Mouse (Mus musculus) gonadal fat pad, adult 2 months (tissue): ENCODE data around the gene Sec31a. TPM values are rescaled to one million over a fixed set of nuclear protein-coding genes. Genes with fewer than 3 reads are reported as not detected.

Experiments used
- DNase-seq: peaks from one replicate; pipeline ENCODE4 v3.0.0-alpha.2; 2012; ENCODE audit warnings: low read depth
- polyA plus RNA-seq: library from polyadenylated mRNA; depleted of rRNA; stranded (reverse); fragments of >200 nt; gene quantifications from 2 replicates; pipeline ENCODE4 v1.2.3, GENCODE M21; 2012; rRNA removed

Gene Sec31a
- polyA plus RNA-seq, 1 experiment = 342 TPM

- DNase-seq = no peak
Measured at GRCm38 (mm10) chr5:100349287-100350215, 66.5 kb downstream of the Sec31a start.

- no peak for DNase-seq
Measured at GRCm38 (mm10) chr5:100345118-100345517, 70.9 kb downstream of the Sec31a start.

- DNase-seq = no peak
Measured at GRCm38 (mm10) chr5:100343087-100343486, 72.9 kb downstream of the Sec31a start.

DNA sequence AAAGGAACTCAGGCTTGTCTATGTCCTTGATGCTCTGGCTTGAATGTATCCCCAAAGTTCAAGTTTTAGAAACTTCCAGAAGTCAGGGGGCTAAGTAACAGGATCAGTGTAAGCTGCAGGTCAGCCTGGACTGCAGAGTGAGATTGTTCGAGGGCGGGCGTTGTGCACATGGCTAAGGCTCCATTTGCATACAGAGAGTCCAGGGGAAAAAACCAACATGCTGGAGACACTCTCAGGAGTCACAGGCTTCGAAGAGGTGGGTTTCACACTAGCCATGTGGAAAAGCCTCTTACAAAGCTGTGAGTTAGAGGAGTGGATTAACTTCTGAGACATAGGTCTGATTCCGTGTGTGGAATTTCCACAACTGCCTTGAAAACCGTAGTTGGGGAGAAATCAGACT, 73.6 kb downstream of the Sec31a start:
- no peak for DNase-seq

GRCm38 (mm10) chr5:100341042-100341441, 75.0 kb downstream of the Sec31a start:
- no peak for DNase-seq

- DNase-seq = no peak
Measured at GRCm38 (mm10) chr5:100337852-100338251, 78.2 kb downstream of the Sec31a start.

DNA sequence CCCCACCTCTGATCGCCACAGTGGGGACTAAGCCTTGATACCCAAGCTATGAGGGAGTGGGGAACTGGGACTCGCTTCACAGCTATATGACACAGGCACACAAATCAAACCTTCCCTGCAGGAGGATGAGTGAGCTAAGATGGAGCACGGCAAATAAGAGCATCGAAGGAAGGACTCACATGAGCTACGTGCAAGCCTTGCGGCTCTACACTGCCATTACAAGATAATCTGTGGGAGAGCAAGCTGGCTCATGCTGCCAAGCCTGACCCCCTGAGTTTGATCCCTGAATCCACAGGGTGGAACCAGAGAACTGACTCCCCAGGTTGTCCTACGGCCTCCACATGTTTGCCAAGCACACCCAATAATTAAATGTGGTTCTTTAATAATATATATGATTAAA, 79.2 kb downstream of the Sec31a start:
- no peak for DNase-seq

GRCm38 (mm10) chr5:100335581-100336080, 80.4 kb downstream of the Sec31a start:
- DNase-seq = no peak

DNA sequence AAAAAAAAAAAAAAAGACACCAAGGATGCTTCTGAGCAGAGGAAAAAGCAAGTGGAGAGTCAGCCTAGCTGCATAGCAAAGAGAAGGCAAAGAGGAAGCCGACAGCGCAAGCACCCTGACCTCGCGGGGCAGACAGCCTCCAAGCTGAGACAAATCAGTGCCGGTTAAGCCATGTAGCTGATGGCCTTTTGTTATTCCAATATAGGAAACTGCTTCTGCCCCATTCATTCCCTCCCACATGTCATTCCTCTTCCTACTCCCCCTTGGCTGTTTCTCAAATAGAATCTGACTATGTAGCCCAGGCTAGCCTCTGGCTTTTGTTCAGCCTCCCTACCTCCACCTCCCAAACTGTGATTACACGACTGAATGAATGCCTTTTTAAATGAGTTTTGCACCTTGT, 81.3 kb downstream of the Sec31a start:
- DNase-seq = no peak

GRCm38 (mm10) chr5:100333607-100334380, 82.2 kb downstream of the Sec31a start:
- DNase-seq = no peak

GRCm38 (mm10) chr5:100332300-100333004, 83.6 kb downstream of the Sec31a start:
- DNase-seq = no peak

DNA sequence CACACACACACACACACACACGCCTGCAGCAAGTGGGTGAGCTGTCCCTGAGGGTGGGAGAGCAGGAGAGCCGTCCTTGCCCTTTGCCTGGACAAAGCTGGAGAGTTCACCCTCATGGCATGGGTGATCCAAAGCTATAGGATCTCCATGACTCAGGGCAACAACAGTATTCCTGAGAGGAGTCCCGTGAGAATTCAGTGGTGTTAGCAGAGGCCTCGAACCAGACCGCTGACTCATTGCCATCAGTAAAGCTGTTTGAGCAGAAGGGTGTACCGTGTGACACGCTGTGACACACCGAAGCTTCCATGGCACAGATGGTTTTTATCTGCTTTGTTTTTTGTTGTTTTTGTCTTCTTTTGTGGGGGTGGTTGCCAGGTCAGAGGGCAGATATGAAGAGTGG, 84.4 kb downstream of the Sec31a start:
- no peak for DNase-seq

GRCm38 (mm10) chr5:100322081-100322480, 94.0 kb downstream of the Sec31a start:
- no peak for DNase-seq

DNA sequence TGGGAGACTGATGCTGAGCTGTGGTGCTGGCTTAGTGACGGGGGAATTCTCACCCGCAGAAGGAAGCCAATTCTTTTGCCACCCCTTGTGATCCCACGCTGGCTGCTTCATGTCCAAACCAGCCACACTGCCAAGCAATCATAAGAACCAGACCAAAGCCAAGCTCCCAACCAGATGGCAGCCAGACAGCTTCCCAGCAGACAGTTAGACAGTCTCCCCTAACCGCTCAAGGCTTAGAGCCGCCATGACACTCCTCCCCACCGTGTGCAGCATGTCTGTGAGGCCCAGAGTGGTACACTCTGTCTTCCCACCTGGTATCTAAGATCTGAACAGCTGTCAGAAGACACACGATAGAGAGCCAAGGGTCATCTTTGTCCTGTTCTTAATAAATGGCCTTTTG, 98.2 kb downstream of the Sec31a start:
- no peak for DNase-seq

DNA sequence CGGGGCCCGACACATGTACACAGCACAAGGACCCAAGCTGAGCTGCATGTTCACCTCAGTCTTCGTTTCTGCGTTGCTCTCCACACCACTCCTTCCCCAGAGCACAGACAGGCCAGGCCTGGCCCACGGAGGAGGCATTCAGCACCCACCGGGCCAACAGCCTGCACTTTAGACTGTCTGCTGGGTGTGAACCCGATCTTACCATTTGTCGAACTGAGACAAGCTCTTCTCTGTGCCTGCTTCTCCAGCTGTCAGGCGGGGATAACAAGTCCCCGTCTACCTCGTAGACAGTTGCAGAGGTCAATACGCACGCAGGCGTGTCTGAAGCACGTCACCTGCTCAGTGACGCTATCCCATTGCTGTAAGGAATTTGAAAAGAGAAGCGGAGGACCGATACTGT, 99.0 kb downstream of the Sec31a start:
- DNase-seq = no peak

- DNase-seq = no peak
Measured at GRCm38 (mm10) chr5:100315646-100316045, 100.4 kb downstream of the Sec31a start.

DNA sequence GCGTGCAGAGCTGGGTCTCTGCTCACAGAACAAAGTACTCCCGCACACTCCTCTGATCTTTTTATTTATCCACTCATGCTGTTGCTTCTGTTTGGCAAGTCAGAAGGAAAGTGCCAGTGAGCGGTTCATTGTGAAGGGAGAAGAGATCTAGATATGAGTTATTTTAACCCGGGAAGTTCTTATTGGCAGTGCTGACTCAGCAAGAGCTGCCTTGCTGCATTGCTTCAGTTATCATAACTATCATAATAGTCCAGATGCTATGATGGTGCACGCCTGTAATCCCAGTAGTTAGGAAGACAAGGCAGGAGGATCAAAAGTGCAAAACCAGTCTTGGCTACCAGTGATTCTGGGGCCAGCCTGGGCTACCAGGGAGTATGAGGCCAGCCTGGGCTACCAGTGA, 103.6 kb downstream of the Sec31a start:
- DNase-seq = no peak

Other genes with a start within 250 kb of the Sec31a start
- gene Lin54, start 84.4 kb upstream of the Sec31a start, polyA plus RNA-seq = 8.2 TPM in 2 replicates
- 38.1 and 38.2 TPM in 2 replicates for gene Cops4, start 102.1 kb upstream of the Sec31a start, polyA plus RNA-seq
- 354 and 431 TPM in 2 replicates for gene Plac8, start 156.0 kb upstream of the Sec31a start, polyA plus RNA-seq